Mouse (Mus musculus): ENCODE measurements around the gene Acsl5. TPM values are rescaled to one million over a fixed set of nuclear protein-coding genes. Genes with fewer than 3 reads are reported as not detected.

The Acsl5 gene
- 10 to 100 TPM; 46.1 to 60.6 TPM for total RNA-seq (2023)

DNA sequence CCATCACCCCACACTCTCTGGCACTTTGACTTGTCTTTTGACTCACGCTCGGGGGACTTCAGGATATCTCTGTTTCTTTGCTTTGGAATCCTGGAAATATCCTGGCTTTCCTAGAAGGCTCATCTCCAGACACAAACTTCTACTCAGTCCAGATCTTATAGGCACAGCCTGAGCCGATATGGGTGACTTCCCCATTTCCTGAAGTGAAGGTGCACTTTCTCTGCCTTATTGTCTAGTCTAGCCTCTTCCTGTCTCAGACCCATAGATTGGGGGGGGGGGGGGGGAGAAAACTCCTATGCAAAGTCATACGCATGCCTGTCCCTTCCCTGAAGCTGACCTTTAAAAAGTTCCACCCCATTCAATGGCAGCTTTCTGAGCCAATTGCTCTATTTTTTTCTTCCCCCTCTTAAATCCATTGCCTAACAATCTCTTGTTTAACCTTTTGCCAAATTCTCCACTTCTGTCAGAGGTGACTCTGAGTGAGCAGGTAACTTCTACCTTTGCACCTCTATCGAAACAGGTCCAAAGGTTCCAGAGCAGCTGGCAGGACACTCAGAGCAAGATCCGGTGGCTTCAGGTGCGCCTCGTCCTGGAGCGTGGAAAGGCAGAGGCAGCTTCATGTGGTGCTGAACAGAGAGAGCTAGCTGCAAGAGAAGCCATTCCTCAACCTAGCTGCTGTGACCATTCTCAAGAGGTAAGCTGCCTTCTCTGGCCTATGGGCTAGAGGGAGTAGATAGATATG is at the start of gene Acsl5:
TSS of gene Acsl5 (plus strand) at position 556 of the 742 bp plus-strand sequence.

DNA sequence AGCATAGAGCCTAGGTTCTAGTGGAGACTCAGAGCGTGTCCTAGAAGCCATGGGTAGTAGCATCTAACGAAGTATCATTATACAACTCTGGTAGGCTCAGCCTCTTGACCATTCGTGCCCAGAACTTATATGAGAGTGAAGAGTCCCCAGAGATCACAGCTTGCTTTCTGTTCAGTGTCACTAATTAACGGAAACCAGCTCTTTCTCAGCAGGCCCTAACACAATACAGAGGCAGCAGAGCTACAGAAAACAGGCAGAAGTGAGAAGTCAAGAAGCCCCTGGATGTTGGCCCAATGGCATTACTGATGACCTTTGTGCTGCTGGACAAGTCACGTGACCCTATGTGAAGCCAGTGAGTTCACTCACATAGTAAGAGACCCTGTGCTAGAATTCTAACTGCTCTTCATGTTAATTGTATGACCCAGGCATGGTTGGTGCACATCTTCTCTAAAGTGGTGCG is 10.5 kb upstream of the Acsl5 start, which contains the start of gene Gucy2g:
TSS of gene Gucy2g (minus strand) at position 51 of the 460 bp plus-strand sequence.

DNA sequence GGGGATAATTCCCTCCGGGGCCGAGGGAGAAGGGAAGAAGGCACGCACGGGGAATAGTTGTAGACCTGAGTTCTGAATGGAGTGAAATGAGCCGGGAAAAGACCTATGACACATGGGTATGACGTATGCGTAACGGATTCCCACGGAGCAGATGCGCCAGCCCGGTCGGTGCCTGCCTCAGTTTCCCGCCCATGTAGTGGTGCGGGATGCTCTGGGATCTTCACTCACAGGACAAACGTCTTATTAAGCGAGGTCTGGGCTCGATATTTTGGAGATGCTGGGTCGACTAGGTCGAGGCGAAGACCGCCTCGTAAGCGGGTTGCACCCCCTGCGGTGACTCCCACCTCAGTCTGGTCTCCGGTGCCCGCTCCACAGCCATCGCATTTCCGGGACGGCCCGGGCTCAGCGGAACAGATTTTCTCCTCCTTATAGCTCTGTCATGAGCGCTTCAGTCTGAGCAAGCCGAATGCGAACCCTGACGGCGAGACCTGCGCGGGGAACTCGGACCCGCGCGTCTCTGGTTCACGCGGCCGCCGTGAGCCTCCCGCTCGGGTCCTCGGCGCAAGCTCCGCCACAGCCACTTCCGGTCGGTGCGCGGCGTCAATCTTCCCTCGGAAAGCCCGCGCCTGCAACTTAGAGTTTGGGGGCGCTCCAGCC is 63.8 kb downstream of the Acsl5 start, which contains the start of gene Zdhhc6:
TSS of gene Zdhhc6 (minus strand) at position 581 of the 657 bp plus-strand sequence.

DNA sequence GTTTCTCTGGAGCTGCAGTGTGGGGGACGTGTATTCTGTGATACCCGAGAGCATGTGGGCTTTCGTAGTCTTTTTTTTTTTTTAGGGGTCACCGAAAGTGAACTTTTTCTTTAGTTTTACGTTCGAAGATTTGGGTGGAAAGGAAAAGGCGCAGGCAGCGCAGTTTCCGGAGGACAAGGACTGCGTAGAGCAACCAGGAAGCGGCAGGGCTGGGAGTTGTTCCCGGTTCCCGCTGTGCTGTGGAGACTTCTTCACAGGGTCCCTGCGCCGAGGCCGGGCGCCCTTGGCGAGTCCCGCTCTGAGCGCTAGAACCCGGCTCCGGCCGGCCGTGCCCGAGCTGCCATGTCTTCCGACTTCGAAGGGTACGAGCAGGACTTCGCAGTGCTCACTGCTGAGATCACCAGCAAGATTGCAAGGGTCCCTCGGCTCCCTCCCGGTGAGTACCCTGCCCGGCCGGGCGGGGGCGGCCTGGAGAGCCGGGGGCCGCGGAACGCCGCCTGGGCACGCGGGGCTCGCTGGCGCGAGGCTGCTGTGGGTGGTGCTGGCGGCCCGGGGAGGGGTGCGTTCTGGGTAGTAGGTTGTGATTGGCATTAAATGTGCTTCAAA is 64.5 kb downstream of the Acsl5 start, which contains the start of gene Vti1a:
TSS of gene Vti1a (plus strand) at position 187 of the 606 bp plus-strand sequence.

Other genes with a start within 250 kb of the Acsl5 start
- 1 to 10 TPM; 6.6 to 7.3 TPM for gene Gpam, start 124.7 kb upstream of the Acsl5 start, total RNA-seq (2023)
- not detected for gene Tectb, start 71.2 kb upstream of the Acsl5 start, total RNA-seq (2023)
- not detected for gene Gucy2g, start 10.7 kb upstream of the Acsl5 start, total RNA-seq (2023)
- gene Zdhhc6, start 64.1 kb downstream of the Acsl5 start, total RNA-seq (2023), result 10 to 100 TPM; 27.6 to 35.0 TPM
- gene Vti1a, start 64.4 kb downstream of the Acsl5 start, total RNA-seq (2023), result 10 to 100 TPM; 47.0 to 52.1 TPM